Mouse (Mus musculus) layer of hippocampus, adult 2 months (tissue): ENCODE measurements at regions not wholly inside any gene's neighbourhood (a gene's known extent, or its start where the extent isn't known, plus 50 kb on each side); places are given as distances from the start of the nearest gene placed in this dataset.

ENCODE experiments used
- DNase-seq, 2 experiments: peaks; one replicate each; pipeline ENCODE4 v3.0.0; 2022; ENCODE audit warnings: low spot score in 2 of 2
- H3K27ac ChIP-seq: fragments of 200-600 bp; 2 replicates; pipeline ENCODE4 v1.8.1; 2022
- H3K4me3 ChIP-seq: fragments of 200-600 bp; 2 replicates; pipeline ENCODE4 v1.8.1; 2022; ENCODE audit warnings: mild to moderate bottlenecking
- CTCF ChIP-seq: fragments of 200-600 bp; conservative IDR thresholded peaks from 2 replicates; pipeline ENCODE4 v1.8.1; 2022; ENCODE audit warnings: antibody characterized with exemption, mild to moderate bottlenecking, moderate library complexity

DNA sequence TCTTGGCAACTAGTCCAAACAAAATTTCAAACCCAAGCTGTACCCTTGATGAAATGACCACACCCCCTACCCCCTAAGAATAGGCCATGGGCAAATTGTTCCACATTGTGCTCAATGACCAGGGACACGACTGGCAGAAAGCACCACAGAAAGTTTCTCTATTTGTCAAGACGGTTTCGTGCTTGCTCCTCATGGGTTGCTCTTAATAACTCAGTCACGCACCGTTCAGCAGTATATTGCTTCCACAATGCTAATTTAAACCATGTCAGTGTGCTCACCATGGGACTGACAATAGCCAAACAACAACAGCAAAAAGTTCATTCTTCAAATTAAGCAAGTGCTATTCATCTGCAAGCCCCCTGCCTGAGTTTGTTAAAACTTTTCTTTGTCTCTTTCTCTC is 444.6 kb downstream of the Wdr11 start:
- DNase-seq = no peak
- Histone ChIP-seq H3K4me3 (no peak overlapping the region), H3K27ac (no peak overlapping the region)
- TF ChIP-seq CTCF = no peak

DNA sequence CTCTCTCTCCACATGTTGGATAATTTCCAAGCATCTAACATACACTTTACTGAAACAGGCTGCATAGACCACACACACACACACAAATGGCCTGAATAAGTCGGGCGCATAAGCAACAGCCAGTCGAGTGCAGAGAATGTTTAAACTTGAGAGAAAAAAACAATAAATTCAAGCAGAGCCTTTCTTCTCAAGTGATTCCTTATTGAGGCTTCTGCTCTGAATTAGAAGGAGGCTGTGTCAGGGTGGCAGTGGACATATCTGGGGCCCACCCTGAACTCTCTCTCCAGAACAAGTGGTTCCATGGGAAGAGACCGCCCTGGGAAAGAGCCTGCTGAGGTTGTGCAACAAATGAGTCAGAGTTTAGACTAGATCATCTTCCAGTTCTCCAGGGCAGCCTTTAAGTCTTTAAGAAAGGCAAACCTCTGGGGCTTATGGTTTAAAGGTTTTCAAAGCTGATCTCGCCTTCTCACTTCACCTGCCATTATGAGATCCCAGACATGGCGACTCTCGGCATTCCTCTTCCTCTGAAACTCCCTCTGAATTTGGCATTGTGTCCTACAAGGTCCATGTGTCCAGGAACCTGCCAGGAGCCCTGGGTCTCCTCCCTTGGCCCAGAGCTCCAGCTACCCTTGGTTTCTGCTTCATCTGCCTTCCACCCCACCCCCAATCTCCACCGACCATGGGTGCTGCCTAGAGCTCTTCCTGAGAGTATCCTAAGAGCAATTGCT is 445.3 kb downstream of the Wdr11 start:
- no peak for TF ChIP-seq CTCF
- no peak for DNase-seq
- H3K27ac ChIP-seq = no peak overlapping the region
- no peak overlapping the region for H3K4me3 ChIP-seq

DNA sequence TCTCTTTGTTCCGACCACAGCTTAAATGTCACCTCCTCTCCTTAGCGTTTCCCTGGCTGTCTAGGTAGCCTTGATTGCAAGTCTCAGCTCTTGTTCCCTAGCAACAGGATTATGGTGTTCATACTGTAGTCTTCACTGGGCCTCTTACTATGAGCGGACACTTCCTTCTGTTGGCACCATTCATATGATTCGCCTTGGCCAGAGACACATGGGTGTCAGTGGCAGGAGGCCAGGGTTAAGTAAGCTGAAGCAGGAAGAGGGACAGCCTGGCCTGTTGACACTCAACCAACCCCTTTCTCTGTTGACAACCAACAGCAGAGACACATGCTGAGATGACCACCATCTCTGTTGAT is 445.9 kb downstream of the Wdr11 start:
- no peak overlapping the region for H3K4me3 ChIP-seq
- TF ChIP-seq CTCF = no peak
- no peak overlapping the region for H3K27ac ChIP-seq
- DNase-seq = no peak

DNA sequence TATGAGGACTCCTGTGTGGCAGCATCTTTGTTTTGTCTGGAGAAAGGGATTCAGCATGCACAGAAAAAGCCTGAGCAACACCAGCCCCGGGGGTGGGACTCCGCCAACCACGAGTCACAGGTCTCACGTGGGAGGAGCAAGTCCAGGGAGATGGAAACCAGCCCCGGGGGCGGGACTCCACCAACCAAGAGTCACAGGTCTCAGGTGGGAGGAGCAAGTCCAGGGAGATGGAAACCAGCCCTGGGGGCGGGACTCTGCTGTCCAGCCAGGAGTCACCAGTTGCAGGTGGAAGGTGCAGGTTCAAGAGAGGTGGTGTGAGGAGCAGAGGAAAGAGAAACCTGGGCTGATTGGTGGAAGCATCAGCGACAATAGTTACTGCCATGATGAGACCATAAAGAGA is 448.9 kb downstream of the Wdr11 start:
- DNase-seq = no peak
- no peak overlapping the region for H3K27ac ChIP-seq
- TF ChIP-seq CTCF = no peak
- H3K4me3 ChIP-seq = no peak overlapping the region

DNA sequence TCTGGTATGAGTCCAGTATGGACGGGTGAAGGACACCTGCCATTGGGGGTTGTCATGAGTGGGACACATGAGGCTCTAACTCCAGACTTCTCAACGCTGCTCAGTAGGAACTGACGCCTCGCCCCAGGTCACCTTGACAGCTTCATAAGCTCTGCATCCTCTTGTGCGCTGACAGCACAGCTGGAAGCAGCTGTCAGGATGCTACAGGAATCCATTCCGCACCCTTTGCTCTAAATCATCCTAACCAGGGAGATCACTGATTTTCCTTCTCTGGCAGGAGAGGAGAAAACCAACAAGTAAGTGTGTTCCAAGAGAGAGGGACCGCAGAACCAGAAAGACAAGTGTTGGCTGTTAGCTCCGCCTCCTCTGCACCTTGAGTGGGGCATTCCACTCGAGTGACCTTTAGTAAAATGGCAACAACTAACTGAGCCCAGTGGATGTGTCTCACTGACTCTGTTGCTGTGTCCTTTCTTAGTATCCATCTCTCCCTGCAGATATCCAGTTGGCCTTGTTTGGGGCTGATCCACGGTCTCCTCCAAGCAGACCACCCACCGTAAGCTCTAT is 449.8 kb downstream of the Wdr11 start:
- no peak for DNase-seq
- TF ChIP-seq CTCF = no peak
- H3K27ac ChIP-seq = no peak overlapping the region
- H3K4me3 ChIP-seq = no peak overlapping the region

DNA sequence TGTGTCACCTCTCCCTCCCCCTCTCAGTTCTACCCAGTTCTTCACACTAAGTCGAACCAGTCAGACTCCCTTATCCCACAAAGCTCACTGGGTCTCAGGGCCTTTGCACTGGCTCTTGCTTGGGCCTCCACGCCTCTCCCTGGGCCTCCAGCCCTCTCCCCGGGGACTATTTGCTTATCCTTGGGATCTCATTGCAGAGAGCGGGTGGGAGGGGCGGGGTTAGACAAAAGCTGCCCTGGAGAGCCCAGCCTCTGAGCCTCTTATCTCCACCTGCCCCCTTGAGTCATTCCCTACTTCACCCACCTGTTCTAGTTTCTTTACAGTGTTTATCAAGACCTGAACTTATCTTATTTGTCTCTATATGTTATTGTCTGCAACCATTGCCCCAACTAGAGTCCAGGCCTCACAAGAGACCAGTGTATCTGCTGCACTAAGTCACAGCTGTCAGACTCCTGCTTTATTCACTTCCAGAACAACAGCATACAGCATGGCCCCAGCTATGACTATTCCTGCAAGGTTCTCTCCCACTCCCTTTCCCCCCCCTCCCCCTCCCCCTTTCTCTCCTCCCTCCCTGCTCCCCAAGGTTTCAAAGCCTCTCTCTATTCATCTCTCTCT is 450.7 kb downstream of the Wdr11 start:
- TF ChIP-seq CTCF = no peak
- no peak for DNase-seq
- Histone ChIP-seq H3K4me3 (no peak overlapping the region), H3K27ac (no peak overlapping the region)

DNA sequence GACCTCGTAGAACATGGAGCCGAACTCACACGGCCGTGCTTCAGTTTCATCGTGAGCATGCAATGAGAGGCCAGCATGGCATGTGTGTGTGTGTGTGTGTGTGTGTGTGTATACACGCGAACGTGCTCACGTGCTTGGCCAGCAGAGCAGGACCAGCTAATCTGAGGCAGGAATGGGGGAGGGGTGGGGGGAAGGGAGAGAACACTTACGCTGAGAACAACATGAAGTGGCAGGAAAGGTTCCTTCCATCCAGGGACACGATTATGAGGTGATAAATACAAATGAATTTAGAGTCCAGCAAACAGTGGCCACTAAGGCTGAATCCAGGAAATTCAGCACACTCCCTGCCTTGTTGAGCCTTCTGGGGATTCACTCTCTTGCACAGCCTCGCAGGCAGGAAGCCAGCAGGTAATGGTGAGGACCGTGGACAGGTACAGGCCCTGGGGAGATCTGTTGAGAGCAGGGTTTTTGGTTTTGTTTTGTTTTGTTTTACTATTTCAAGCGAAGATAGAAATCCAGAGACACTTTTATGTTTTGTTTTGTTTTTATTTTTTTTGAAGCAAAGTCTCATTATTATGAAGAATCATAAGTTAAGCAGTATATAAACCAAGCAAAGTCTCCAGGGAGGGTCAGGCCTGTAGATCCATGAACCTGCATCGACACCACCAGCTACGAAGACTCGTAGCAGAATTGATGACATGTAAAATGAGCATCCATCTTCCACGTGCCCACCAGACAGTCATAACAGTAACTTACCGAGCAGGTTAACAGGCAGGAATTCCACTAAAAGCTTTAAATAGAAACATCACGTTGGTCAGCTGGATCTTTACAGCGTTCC is 452.0 kb downstream of the Wdr11 start:
- H3K4me3 ChIP-seq = no peak overlapping the region
- no peak for DNase-seq
- no peak for TF ChIP-seq CTCF
- no peak overlapping the region for H3K27ac ChIP-seq

DNA sequence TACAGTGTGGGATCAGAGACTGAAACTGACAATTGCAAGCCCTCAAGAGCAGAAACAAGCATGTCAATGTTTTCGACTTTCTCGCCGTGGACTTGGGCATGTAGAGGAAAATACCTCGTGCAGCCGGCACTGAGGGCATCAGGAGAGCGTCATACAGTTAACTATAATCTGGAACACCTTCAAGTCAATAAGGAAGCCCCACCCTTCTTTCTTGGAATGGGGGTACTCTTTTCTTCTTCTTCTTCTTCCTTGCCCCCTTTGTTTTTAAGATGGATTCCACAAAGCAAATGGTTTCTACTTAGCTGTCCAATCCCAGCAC is 452.5 kb downstream of the Wdr11 start:
- no peak for DNase-seq
- Histone ChIP-seq H3K4me3 (no peak overlapping the region), H3K27ac (no peak overlapping the region)
- no peak for TF ChIP-seq CTCF

DNA sequence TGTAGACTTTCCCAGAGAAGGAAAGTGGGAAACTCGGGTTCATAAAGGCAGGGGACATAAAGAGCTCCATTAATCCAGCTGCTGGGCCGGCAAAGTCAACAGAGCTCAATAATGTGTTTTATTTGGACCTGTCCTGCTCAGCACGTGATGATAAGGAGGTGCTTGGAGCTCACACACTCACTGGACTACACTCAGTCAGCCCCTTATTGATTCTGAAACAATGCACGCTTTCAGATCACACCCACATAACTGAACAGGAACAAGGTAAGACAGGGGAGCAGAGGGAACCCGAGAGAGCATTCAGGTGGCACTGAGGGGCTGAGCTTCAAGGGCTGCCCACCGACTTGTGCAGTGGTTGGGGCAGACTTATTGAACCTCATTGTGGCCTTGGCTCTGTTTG is 452.9 kb downstream of the Wdr11 start:
- no peak for TF ChIP-seq CTCF
- no peak for DNase-seq
- Histone ChIP-seq H3K27ac (no peak overlapping the region), H3K4me3 (no peak overlapping the region)

DNA sequence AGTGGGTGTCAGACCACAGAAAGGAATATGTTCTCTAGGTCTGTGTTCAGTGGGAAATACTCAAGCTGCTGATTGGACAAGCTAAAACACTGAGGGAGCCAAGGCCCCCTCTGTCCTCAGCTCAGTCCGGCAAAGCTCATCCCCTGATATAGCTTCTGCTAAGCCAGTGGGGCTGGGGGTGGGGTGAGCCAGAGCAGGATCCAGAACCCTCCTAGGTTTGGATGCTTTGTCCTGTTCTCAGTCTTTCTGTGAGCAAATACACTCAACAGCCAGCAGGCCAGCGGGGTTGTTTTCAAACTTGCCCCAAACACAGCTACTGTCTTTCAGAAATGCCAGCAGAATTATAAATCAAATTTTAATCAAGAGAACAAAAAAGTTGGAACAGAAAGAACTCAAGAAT is 454.4 kb downstream of the Wdr11 start:
- Histone ChIP-seq H3K4me3 (no peak overlapping the region), H3K27ac (no peak overlapping the region)
- no peak for DNase-seq
- no peak for TF ChIP-seq CTCF

DNA sequence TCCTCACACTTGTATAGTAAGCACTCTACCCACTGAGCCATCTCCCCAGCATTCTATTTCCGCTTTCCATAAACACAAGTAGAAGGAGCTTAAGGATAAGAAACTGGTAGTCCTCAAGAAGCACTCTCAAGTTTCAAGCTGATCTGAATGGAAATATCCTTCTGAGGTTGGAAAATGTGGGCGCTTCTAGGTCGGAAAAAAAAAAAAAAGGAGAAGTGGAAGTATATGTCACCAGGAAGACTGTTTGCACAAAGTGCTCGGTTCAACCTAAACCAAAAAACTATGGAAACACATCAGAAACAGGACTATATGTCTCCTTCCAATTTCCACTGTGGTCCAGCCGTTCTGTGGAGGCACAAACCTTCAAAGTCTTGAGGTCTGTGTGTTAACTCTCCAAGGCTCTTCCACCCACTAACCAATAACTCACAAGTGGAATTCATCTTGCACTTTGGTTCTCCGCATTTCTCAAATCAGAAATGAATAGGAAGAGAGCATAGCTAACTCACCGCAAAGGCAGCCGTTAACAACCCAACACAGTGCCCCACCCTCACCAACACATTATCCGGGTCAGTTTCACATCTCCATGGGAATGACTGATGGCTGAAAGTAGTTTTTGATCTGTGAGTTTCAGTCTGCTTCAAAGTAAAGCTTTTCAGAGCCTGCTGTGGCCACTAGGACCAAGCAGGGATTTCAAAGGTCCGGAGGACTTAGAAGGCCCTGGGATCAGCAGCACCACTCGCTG is 455.8 kb downstream of the Wdr11 start:
- no peak for DNase-seq

DNA sequence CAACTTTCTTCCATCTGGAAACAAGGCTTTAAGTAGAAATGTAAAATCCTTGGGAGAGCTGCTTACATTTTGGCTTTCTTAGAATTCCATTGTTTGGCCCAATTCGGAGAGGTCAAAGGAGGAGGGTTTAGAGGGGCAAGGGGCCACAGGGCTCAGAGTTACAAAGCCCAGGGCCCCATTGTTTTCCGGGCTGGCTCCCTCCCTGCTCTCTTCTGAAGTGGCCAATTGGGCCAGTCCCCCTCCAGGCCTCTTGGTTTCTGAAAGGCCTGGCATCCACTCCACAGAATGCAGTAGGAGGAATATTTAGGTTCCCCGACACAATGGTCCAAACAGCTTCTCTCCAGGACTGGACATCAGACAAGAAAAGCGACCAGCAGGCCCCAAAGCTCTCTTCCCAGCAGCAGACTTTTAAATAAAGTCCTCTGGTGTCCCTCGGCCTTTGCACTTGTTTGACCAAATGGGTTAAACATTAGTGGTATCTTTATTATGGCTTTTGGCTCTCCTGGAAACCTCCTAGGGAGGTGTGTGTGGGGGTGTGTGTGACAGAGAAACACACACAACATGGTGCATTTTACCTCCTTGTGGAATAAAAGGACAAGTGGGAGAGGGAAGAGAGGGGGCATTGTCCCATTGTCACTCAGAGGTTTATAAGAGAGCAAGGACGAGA is 456.6 kb downstream of the Wdr11 start:
- TF ChIP-seq CTCF = no peak
- no peak overlapping the region for H3K4me3 ChIP-seq

More for the DNA sequence above, 455.8 kb downstream of the Wdr11 start:
- H3K27ac ChIP-seq = no peak overlapping the region
- TF ChIP-seq CTCF = no peak
- H3K4me3 ChIP-seq = no peak overlapping the region

DNA sequence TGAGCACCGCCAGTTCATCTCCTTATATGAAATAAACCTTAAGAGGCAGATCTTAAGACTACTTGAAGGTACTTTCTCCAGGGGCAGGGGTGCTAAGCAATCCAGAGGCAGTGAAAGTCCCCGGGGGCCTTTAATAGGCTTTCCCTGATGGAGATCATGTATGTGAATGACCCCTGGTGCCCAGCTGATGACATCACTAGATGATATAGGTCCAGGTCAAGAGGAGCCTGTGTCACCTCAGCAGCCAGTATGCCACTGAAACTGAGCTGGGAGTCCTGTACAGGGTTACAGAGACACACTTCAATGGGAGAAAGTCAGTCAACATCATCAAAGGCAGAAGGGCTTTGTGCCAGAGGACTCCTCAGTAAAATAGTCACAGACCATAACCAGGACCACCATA is 457.8 kb downstream of the Wdr11 start:
- no peak for DNase-seq
- H3K27ac ChIP-seq = no peak overlapping the region
- no peak for TF ChIP-seq CTCF
- no peak overlapping the region for H3K4me3 ChIP-seq

More for the DNA sequence above, 456.6 kb downstream of the Wdr11 start:
- no peak for DNase-seq
- no peak overlapping the region for H3K27ac ChIP-seq
